Mouse (Mus musculus): ENCODE results near the gene Shpk. TPM values are rescaled to one million over a fixed set of nuclear protein-coding genes. Genes with fewer than 3 reads are reported as not detected.

Shpk gene
- polyA plus RNA-seq (2014; fragmentation: Nextera tagmentation; extraction: Ambion mirVana) = 0.74 and 1.0 TPM in 2 replicates

DNA sequence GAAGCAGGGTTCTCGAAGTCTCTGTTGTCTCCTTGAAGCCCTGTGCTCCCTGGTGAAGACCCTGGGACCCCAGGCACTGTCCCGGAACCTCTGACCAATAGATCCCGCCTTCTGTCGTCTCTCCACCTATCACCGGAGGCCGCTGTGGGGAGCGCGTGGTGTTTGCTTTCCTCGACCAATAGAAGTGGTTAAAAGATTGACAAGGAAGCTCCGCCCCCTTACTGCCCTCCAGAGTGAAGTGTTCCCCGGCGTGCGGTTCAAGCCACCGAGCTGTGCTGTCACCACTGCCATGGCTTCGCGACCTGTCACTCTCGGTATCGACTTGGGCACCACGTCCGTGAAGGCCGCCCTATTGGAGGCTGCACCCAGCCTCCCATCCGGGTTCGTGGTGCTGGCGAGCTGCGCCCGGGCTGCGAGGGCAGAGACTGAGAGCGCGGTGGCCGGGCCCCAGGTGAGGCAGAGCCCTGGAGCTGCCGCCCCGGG, at the start of gene Shpk:
Shpk (plus strand) TSS at position 231 of the 483 bp plus-strand sequence.
- no peak within 1 kb of the TSS for H3K27ac ChIP-seq (replicated peaks; ENCODE audit: low read depth, low read length)
- no peaks in the 10 kb centered on the region for H3K27me3 ChIP-seq (ENCODE audit: control insufficient read depth, insufficient read depth, low read length)
- no peaks in the 10 kb centered on the region for H3K4me1 ChIP-seq (ENCODE audit: control insufficient read depth, insufficient read depth, low read length)
- DNase-seq (ENCODE audit: low spot score) (peak; percentile 94), ATAC-seq (ENCODE audit: insufficient number of reproducible peaks, low FRiP score, low TSS enrichment, low read depth) (peak; percentile 97)
- H3K4me2 ChIP-seq (ENCODE audit: low read depth, severe bottlenecking) = peak within 1 kb of the TSS; percentile 76
- peak within 1 kb of the TSS; percentile 58 for H3K4me3 ChIP-seq (ENCODE audit: low read depth, low read length)
- H3K9ac ChIP-seq (ENCODE audit: low read length) = peak within 1 kb of the TSS; percentile 64
- no peaks in the 10 kb centered on the region for H3K36me3 ChIP-seq (ENCODE audit: control insufficient read depth, insufficient read depth, low read length)
- under 1% methylated on average over 32 of the region's 32 CpGs for WGBS
- H3K9me3 ChIP-seq (ENCODE audit: control insufficient read depth, low read length) = no peaks in the 10 kb centered on the region

GRCm38 (mm10) chr11:73155071-73155470, 44.2 kb upstream of the Shpk start:
- Histone ChIP-seq H3K4me2 (ENCODE audit: low read depth, severe bottlenecking) (no peak overlapping the region), H3K27me3 (ENCODE audit: control insufficient read depth, insufficient read depth, low read length) (peaks cover 12% of the 10 kb centered on the region), H3K4me1 (ENCODE audit: control insufficient read depth, insufficient read depth, low read length) (no peaks in the 10 kb centered on the region), H3K27ac (replicated peaks; ENCODE audit: low read depth, low read length) (no peak overlapping the region), H3K4me3 (ENCODE audit: low read depth, low read length) (no peak overlapping the region), H3K9ac (ENCODE audit: low read length) (no peak overlapping the region), H3K36me3 (ENCODE audit: control insufficient read depth, insufficient read depth, low read length) (no peaks in the 10 kb centered on the region), H3K9me3 (ENCODE audit: control insufficient read depth, low read length) (no peaks in the 10 kb centered on the region)
- no peak for ATAC-seq (ENCODE audit: insufficient number of reproducible peaks, low FRiP score, low TSS enrichment, low read depth)
- no peak for DNase-seq (ENCODE audit: low spot score)
- WGBS = 77% methylated on average over 6 of the region's 6 CpGs

DNA sequence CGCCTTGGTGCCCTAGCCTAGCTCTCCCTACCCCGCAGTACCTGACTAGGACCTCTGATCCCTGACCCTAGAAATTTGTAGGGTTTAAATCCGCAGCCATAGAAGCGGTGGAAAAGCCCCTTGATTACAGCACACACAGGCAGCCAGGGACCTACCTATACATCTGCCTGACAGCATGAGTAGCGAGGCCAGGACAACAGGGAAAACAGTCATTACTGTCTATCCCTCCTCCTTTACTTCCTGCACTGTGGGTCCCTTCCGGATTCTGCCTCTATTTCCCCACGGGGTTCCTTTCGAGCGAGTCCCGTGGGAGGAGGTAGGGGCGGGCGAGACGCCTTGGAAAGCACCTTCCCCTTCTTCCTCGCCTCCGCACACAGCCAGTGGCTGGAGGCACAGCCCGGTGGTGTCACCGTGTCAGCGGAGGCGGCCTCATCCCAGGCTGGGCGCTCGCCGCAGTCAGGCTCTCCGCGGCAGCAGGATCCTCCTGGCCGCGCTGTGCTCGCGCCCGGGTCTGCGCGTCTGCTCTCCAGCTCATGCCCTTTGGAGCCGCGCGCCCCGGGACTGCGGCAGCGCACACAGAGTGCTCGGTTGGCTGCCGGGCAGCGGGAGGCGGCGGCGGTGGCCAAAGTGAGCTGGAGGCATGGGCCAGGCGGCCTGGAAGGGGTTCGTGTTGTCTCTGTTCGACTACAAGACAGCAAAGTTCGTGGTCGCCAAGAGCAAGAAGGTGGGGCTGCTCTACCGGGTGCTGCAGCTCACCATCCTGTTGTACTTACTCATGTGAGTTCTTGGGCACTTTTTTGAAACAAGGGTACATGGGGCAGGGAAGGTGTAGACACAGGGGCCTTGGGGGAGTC, 39.1 kb upstream of the Shpk start, which contains the start of gene P2rx5:
P2rx5 (plus strand) TSS at position 465 of the 854 bp plus-strand sequence.
- Histone ChIP-seq H3K9ac (ENCODE audit: low read length) (peak within 1 kb of the TSS; percentile 40), H3K4me1 (ENCODE audit: control insufficient read depth, insufficient read depth, low read length) (peaks cover 2% of the 10 kb centered on the region; the same call in 1 of the 2 replicates), H3K4me3 (ENCODE audit: low read depth, low read length) (peak within 1 kb of the TSS; percentile 32), H3K27me3 (ENCODE audit: control insufficient read depth, insufficient read depth, low read length) (peaks cover 20% of the 10 kb centered on the region), H3K9me3 (ENCODE audit: control insufficient read depth, low read length) (no peaks in the 10 kb centered on the region), H3K4me2 (ENCODE audit: low read depth, severe bottlenecking) (peak within 1 kb of the TSS; percentile 80), H3K36me3 (ENCODE audit: control insufficient read depth, insufficient read depth, low read length) (no peaks in the 10 kb centered on the region), H3K27ac (replicated peaks; ENCODE audit: low read depth, low read length) (no peak within 1 kb of the TSS)
- 2% methylated on average over 49 of the region's 49 CpGs for WGBS
- DNase-seq (ENCODE audit: low spot score) (peak; percentile 65), ATAC-seq (ENCODE audit: insufficient number of reproducible peaks, low FRiP score, low TSS enrichment, low read depth) (no peak; the same call in 1 of the 2 replicates)

DNA sequence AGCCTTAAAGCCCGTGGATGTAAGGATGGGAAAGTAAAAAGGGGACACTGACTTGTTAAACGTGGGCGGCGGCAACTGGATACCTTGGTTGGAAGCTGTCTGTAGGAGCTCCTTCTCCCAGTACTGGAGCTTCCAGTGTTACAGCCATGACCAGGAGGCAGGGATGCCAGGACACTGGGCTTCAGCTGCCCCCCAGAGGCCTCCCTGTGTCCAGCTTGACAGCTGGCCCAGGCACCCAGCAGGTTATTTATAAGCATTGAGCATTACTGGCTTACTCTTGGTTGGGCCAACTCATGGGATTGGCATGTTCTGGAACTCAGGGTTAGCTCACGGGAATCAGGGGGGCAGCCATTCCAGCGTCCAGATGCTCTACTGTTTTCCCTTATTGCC, 38.5 kb upstream of the Shpk start:
- peak; percentile 24 for DNase-seq (ENCODE audit: low spot score)
- 26% methylated on average over 6 of the region's 6 CpGs for WGBS
- Histone ChIP-seq H3K4me3 (ENCODE audit: low read depth, low read length) (peak overlapping the region; percentile 32), H3K4me2 (ENCODE audit: low read depth, severe bottlenecking) (peak overlapping the region; percentile 80), H3K9ac (ENCODE audit: low read length) (0 out of 2 replicates have a peak overlapping the region, but pooled peaks have one; percentile 40), H3K27me3 (ENCODE audit: control insufficient read depth, insufficient read depth, low read length) (peaks cover 20% of the 10 kb centered on the region), H3K4me1 (ENCODE audit: control insufficient read depth, insufficient read depth, low read length) (peaks cover 2% of the 10 kb centered on the region; the same call in 1 of the 2 replicates), H3K9me3 (ENCODE audit: control insufficient read depth, low read length) (no peaks in the 10 kb centered on the region), H3K36me3 (ENCODE audit: control insufficient read depth, insufficient read depth, low read length) (no peaks in the 10 kb centered on the region), H3K27ac (replicated peaks; ENCODE audit: low read depth, low read length) (no peak overlapping the region)
- ATAC-seq (ENCODE audit: insufficient number of reproducible peaks, low FRiP score, low TSS enrichment, low read depth) = no peak

GRCm38 (mm10) chr11:73161616-73162015, 37.6 kb upstream of the Shpk start:
- Histone ChIP-seq H3K27me3 (ENCODE audit: control insufficient read depth, insufficient read depth, low read length) (peaks cover 20% of the 10 kb centered on the region), H3K27ac (replicated peaks; ENCODE audit: low read depth, low read length) (no peak overlapping the region), H3K9me3 (ENCODE audit: control insufficient read depth, low read length) (no peaks in the 10 kb centered on the region), H3K36me3 (ENCODE audit: control insufficient read depth, insufficient read depth, low read length) (no peaks in the 10 kb centered on the region), H3K4me3 (ENCODE audit: low read depth, low read length) (no peak overlapping the region), H3K4me2 (ENCODE audit: low read depth, severe bottlenecking) (no peak overlapping the region), H3K9ac (ENCODE audit: low read length) (no peak overlapping the region), H3K4me1 (ENCODE audit: control insufficient read depth, insufficient read depth, low read length) (peaks cover 2% of the 10 kb centered on the region; the same call in 1 of the 2 replicates)
- 92% methylated on average over 4 of the region's 4 CpGs for WGBS
- DNase-seq (ENCODE audit: low spot score) (no peak), ATAC-seq (ENCODE audit: insufficient number of reproducible peaks, low FRiP score, low TSS enrichment, low read depth) (no peak)

GRCm38 (mm10) chr11:73162284-73162683, 37.0 kb upstream of the Shpk start:
- DNase-seq (ENCODE audit: low spot score) (no peak), ATAC-seq (ENCODE audit: insufficient number of reproducible peaks, low FRiP score, low TSS enrichment, low read depth) (no peak)
- WGBS = 59% methylated on average over 5 of the region's 5 CpGs

DNA sequence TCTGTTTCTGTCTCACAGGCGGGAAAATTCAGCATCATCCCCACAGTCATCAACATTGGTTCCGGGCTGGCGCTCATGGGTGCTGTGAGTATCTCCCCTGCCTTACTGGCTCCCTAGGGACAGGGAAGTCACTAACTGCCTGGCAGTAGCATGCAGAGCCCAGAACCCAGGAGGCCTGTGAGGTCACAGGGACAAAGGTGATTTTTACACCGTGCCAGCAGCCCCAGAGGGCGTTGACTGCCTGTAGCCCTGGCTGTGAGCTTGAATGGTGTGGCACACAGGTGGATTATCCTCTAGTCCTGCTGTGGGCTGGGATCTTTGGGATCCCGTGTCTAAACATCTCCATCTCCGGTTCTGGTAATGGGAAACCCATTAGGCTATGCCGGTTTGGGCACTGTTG, 31.2 kb upstream of the Shpk start:
- ATAC-seq (ENCODE audit: insufficient number of reproducible peaks, low FRiP score, low TSS enrichment, low read depth) = peak; percentile 32; the same call in 1 of the 2 replicates
- no peaks in the 10 kb centered on the region for H3K27me3 ChIP-seq (ENCODE audit: control insufficient read depth, insufficient read depth, low read length)
- no peak for DNase-seq (ENCODE audit: low spot score)
- H3K36me3 ChIP-seq (ENCODE audit: control insufficient read depth, insufficient read depth, low read length) = no peaks in the 10 kb centered on the region
- no peak overlapping the region for H3K9ac ChIP-seq (ENCODE audit: low read length)
- H3K4me3 ChIP-seq (ENCODE audit: low read depth, low read length) = no peak overlapping the region
- no peaks in the 10 kb centered on the region for H3K4me1 ChIP-seq (ENCODE audit: control insufficient read depth, insufficient read depth, low read length)
- H3K27ac ChIP-seq (replicated peaks; ENCODE audit: low read depth, low read length) = no peak overlapping the region
- H3K9me3 ChIP-seq (ENCODE audit: control insufficient read depth, low read length) = no peaks in the 10 kb centered on the region
- 85% methylated on average over 8 of the region's 8 CpGs for WGBS
- no peak overlapping the region for H3K4me2 ChIP-seq (ENCODE audit: low read depth, severe bottlenecking)

More at GRCm38 (mm10) chr11:73162284-73162683, 37.0 kb upstream of the Shpk start:
- peaks cover 20% of the 10 kb centered on the region for H3K27me3 ChIP-seq (ENCODE audit: control insufficient read depth, insufficient read depth, low read length)
- H3K9ac ChIP-seq (ENCODE audit: low read length) = no peak overlapping the region
- no peak overlapping the region for H3K27ac ChIP-seq (replicated peaks; ENCODE audit: low read depth, low read length)
- H3K4me1 ChIP-seq (ENCODE audit: control insufficient read depth, insufficient read depth, low read length) = peaks cover 2% of the 10 kb centered on the region; the same call in 1 of the 2 replicates
- no peak overlapping the region for H3K4me2 ChIP-seq (ENCODE audit: low read depth, severe bottlenecking)
- H3K4me3 ChIP-seq (ENCODE audit: low read depth, low read length) = no peak overlapping the region
- H3K36me3 ChIP-seq (ENCODE audit: control insufficient read depth, insufficient read depth, low read length) = no peaks in the 10 kb centered on the region
- no peaks in the 10 kb centered on the region for H3K9me3 ChIP-seq (ENCODE audit: control insufficient read depth, low read length)

DNA sequence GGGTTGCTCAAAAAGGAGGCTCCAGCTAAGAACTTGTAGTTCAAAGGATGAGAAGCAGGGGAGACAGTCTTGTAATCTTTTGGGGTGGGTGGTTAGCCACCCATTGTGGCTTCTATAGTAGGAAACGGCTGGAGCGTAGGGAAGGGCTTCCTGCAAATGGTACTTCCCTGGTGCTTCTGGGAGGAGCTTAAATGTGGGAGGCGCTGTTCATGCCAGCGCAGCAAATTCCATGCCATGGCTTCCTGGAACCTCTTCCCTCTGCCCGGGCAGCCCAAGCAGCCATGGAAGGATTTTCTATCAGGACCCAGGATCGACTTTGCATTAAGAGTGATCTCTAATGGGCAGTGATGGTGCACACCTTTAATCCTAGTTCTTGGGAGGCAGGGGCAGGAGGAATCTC, 30.7 kb upstream of the Shpk start:
- no peak overlapping the region for H3K9ac ChIP-seq (ENCODE audit: low read length)
- ATAC-seq (ENCODE audit: insufficient number of reproducible peaks, low FRiP score, low TSS enrichment, low read depth) (no peak), DNase-seq (ENCODE audit: low spot score) (no peak)
- no peak overlapping the region for H3K27ac ChIP-seq (replicated peaks; ENCODE audit: low read depth, low read length)
- H3K9me3 ChIP-seq (ENCODE audit: control insufficient read depth, low read length) = no peaks in the 10 kb centered on the region
- no peak overlapping the region for H3K4me2 ChIP-seq (ENCODE audit: low read depth, severe bottlenecking)
- no peaks in the 10 kb centered on the region for H3K27me3 ChIP-seq (ENCODE audit: control insufficient read depth, insufficient read depth, low read length)
- no peak overlapping the region for H3K4me3 ChIP-seq (ENCODE audit: low read depth, low read length)
- H3K4me1 ChIP-seq (ENCODE audit: control insufficient read depth, insufficient read depth, low read length) = no peaks in the 10 kb centered on the region
- no peaks in the 10 kb centered on the region for H3K36me3 ChIP-seq (ENCODE audit: control insufficient read depth, insufficient read depth, low read length)
- WGBS = 75% methylated on average over 6 of the region's 6 CpGs
